Mouse (Mus musculus) cortical plate, adult 2 months (tissue): Measurements from ENCODE around the gene Fth1. TPM values are rescaled to one million over a fixed set of nuclear protein-coding genes. Genes with fewer than 3 reads are reported as not detected.

Experiments
- H3K27ac ChIP-seq: fragments of 200-500 bp; 2 replicates; pipeline ENCODE4 v1.5.1; 2012; ENCODE audit warnings: low read length, control low read depth, inconsistent platforms; ENCODE audit not compliant: insufficient read depth
- H3K4me1 ChIP-seq: fragments of 200-500 bp; 2 replicates; pipeline ENCODE4 v1.6.1; 2011; ENCODE audit warnings: low read length; ENCODE audit not compliant: control insufficient read depth, insufficient read depth
- H3K4me3 ChIP-seq: fragments of 200-500 bp; 2 replicates; pipeline ENCODE4 v1.5.1; 2011; ENCODE audit warnings: mild to moderate bottlenecking, low read length, control low read depth; ENCODE audit not compliant: insufficient read depth
- CTCF ChIP-seq: fragments of 200-500 bp; IDR thresholded peaks from 2 replicates; pipeline ENCODE4 v1.5.1; 2011; ENCODE audit warnings: mild to moderate bottlenecking, control low read depth, low read length; ENCODE audit not compliant: insufficient read depth; ENCODE audit errors: extremely low read depth
- POLR2A ChIP-seq: fragments of 200-500 bp; IDR thresholded peaks from 2 replicates; pipeline ENCODE4 v1.6.1; 2011; ENCODE audit warnings: mild to moderate bottlenecking, low read length, control low read depth; ENCODE audit not compliant: insufficient read depth; ENCODE audit errors: extremely low read depth
- polyA plus RNA-seq: library from polyadenylated mRNA; depleted of rRNA; stranded (reverse); fragments of >200 nt; gene quantifications from 2 replicates; pipeline ENCODE4 v1.2.3, GENCODE M21; 2012

The Fth1 gene
- polyA plus RNA-seq, 1 experiment: 6,156 TPM

GRCm38 (mm10) chr19:9942539-9943533 is 37.6 kb upstream of the Fth1 start:
- H3K4me3 ChIP-seq: no peak overlapping the region
- H3K4me1 ChIP-seq: peaks cover 4% of the 10 kb centered on the region
- peak overlapping the region; percentile 91 for H3K27ac ChIP-seq
- TF ChIP-seq POLR2A (no peak), CTCF (no peak)

GRCm38 (mm10) chr19:9945800-9946564 is 34.4 kb upstream of the Fth1 start:
- peaks cover 4% of the 10 kb centered on the region for H3K4me1 ChIP-seq
- TF ChIP-seq CTCF: no peak
- TF ChIP-seq POLR2A: no peak
- H3K27ac ChIP-seq: peak overlapping the region; percentile 64; the same call in 1 of the 2 replicates
- no peak overlapping the region for H3K4me3 ChIP-seq

- TF ChIP-seq POLR2A (no peak), CTCF (no peak)
- H3K4me3 ChIP-seq: no peak overlapping the region
- peaks cover 4% of the 10 kb centered on the region for H3K4me1 ChIP-seq
- H3K27ac ChIP-seq: no peak overlapping the region
Measured at GRCm38 (mm10) chr19:9946986-9947385, 33.4 kb upstream of the Fth1 start.

GRCm38 (mm10) chr19:9952390-9952789 is 28.0 kb upstream of the Fth1 start:
- no peak for TF ChIP-seq POLR2A
- TF ChIP-seq CTCF: no peak
- H3K27ac ChIP-seq: peak overlapping the region; percentile 74; the same call in 1 of the 2 replicates
- H3K4me1 ChIP-seq: peaks cover 7% of the 10 kb centered on the region; the same call in 1 of the 2 replicates
- H3K4me3 ChIP-seq: no peak overlapping the region

- no peak overlapping the region for H3K4me3 ChIP-seq
- H3K27ac ChIP-seq: no peak overlapping the region
- peaks cover 7% of the 10 kb centered on the region; the same call in 1 of the 2 replicates for H3K4me1 ChIP-seq
- TF ChIP-seq CTCF (no peak), POLR2A (no peak)
Measured at GRCm38 (mm10) chr19:9952912-9953311, 27.5 kb upstream of the Fth1 start.

GRCm38 (mm10) chr19:9954055-9954810 is 26.2 kb upstream of the Fth1 start:
- no peak overlapping the region for H3K4me3 ChIP-seq
- H3K4me1 ChIP-seq: peaks cover 7% of the 10 kb centered on the region; the same call in 1 of the 2 replicates
- TF ChIP-seq POLR2A (no peak), CTCF (no peak)
- H3K27ac ChIP-seq: peak overlapping the region; percentile 86

GRCm38 (mm10) chr19:9954811-9955202 is 25.6 kb upstream of the Fth1 start:
- no peak for TF ChIP-seq POLR2A
- TF ChIP-seq CTCF: no peak
- Histone ChIP-seq H3K27ac (peak overlapping the region; percentile 73), H3K4me3 (0 out of 2 replicates have a peak overlapping the region, but pooled peaks have one; percentile 5), H3K4me1 (peaks cover 7% of the 10 kb centered on the region; the same call in 1 of the 2 replicates)

- H3K27ac ChIP-seq: peak overlapping the region; percentile 73; the same call in 1 of the 2 replicates
- H3K4me3 ChIP-seq: no peak overlapping the region
- TF ChIP-seq CTCF (no peak), POLR2A (no peak)
- peaks cover 7% of the 10 kb centered on the region; the same call in 1 of the 2 replicates for H3K4me1 ChIP-seq
Measured at GRCm38 (mm10) chr19:9955438-9955837, 25.0 kb upstream of the Fth1 start.
